Mouse (Mus musculus): ENCODE measurements around the gene Casp8. TPM values are rescaled to one million over a fixed set of nuclear protein-coding genes. Genes with fewer than 3 reads are reported as not detected.
"Not testable (repeated sequence)": the region's sequence is repeated elsewhere in the genome, so short reads cannot be mapped to it uniquely, and the experiment has no call there.

The Casp8 gene
- total RNA-seq, 2 experiments from 2014 or later, result 37.4 to 57.4 TPM

GRCm38 (mm10) chr1:58890697-58891290 lies 95.6 kb downstream of the Casp8 start:
- ATAC-seq (replicated peaks; ENCODE audit: low FRiP score, low TSS enrichment, poor library complexity, severe bottlenecking), result not testable (repeated sequence)

GRCm38 (mm10) chr1:58891481-58892170 lies 96.5 kb downstream of the Casp8 start:
- ATAC-seq (replicated peaks; ENCODE audit: low FRiP score, low TSS enrichment, poor library complexity, severe bottlenecking), result not testable (repeated sequence)

- not testable (repeated sequence) for ATAC-seq (replicated peaks; ENCODE audit: low FRiP score, low TSS enrichment, poor library complexity, severe bottlenecking)
Observed at GRCm38 (mm10) chr1:58892386-58892785, 97.2 kb downstream of the Casp8 start.

Other genes with a start within 250 kb of the Casp8 start
- 21.1 and 25.1 TPM in 2 replicates for gene Fam126b, start 209.1 kb upstream of the Casp8 start, total RNA-seq (2014; fragmentation: Nextera tagmentation)
- 11.3 and 17.8 TPM in 2 replicates for gene Fam126b, start 209.1 kb upstream of the Casp8 start, total RNA-seq (2017)
- gene Ndufb3, start 209.0 kb upstream of the Casp8 start, total RNA-seq (2014; fragmentation: Nextera tagmentation), result 101 and 116 TPM in 2 replicates
- gene Ndufb3, start 209.0 kb upstream of the Casp8 start, total RNA-seq (2017), result 107 and 113 TPM in 2 replicates
- gene Als2cr12, start 99.4 kb upstream of the Casp8 start, total RNA-seq (2014; fragmentation: Nextera tagmentation), result not detected in 2 replicates
- not detected in 2 replicates for gene Als2cr12, start 99.4 kb upstream of the Casp8 start, total RNA-seq (2017)
- 51.7 and 65.3 TPM in 2 replicates for gene Cflar, start 83.9 kb upstream of the Casp8 start, total RNA-seq (2014; fragmentation: Nextera tagmentation)
- gene Cflar, start 83.9 kb upstream of the Casp8 start, total RNA-seq (2017), result 26.9 and 53.4 TPM in 2 replicates
- 82.4 and 98.1 TPM in 2 replicates for gene Trak2, start 178.1 kb downstream of the Casp8 start, total RNA-seq (2014; fragmentation: Nextera tagmentation)
- 50.7 and 56.6 TPM in 2 replicates for gene Trak2, start 178.1 kb downstream of the Casp8 start, total RNA-seq (2017)
- 35.6 and 36.6 TPM in 2 replicates for gene Stradb, start 178.1 kb downstream of the Casp8 start, total RNA-seq (2014; fragmentation: Nextera tagmentation)
- 14.2 and 23.8 TPM in 2 replicates for gene Stradb, start 178.1 kb downstream of the Casp8 start, total RNA-seq (2017)